Mouse (Mus musculus) inflammation-experienced regulatory T-cells, adult 6 months (primary cell): Measurements from ENCODE around the gene Plpp3. TPM values are rescaled to one million over a fixed set of nuclear protein-coding genes. Genes with fewer than 3 reads are reported as not detected.

Experiments
- ATAC-seq: one replicate; pipeline ENCODE4 v1.8.0; 2017
- polyA plus RNA-seq, 3 experiments: library from polyadenylated mRNA; unstranded; fragments of 100-300 nt; shearing (Covaris generic); gene quantifications; one replicate each; pipeline ENCODE4 v1.2.1; 2017

Gene Plpp3
- polyA plus RNA-seq, 3 experiments from 2014 or later, result 0.15 TPM; not detected in 2

- no peak for ATAC-seq
Measured at GRCm38 (mm10) chr4:105190826-105191225, 33.7 kb downstream of the Plpp3 start.

- no peak for ATAC-seq
Measured at GRCm38 (mm10) chr4:105191550-105191949, 34.4 kb downstream of the Plpp3 start.

DNA sequence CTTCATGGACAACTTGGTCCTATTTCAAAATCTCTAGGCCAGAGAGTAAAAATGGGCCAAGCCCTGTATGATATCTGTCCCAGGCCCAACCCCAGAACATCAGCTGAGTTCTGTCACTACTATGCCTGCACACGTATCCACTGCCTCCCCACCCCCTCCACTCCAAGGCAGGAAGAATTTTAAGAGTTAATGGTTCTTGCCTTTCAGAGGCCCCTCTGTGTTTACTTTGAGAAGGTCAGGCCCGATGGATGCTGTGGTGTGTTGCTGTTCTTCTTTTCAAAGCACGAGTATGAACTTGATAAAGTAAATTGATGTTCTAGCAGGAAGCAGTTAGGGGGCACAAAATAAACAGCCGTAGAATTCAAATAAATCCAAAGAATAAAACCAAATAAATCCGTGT lies 35.5 kb downstream of the Plpp3 start:
- no peak for ATAC-seq

DNA sequence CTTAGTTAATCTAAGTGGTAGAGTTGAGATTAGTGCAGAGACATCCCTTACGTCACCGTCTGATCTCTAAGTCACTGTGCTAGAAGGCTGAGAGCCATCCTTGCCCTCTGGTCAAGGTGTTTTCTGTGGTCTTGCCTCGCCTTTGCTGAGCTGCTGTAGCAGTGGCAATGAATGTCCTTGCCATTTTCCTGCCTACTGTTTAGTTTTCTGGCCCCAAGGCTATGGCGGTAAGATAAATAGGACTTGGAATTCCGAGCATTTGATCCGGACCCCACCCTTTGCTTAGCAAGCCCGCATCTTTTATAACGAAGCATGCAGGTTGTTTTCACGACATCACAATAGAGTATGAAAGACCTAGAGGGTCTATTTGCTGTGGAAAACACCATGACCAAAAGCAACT lies 38.1 kb downstream of the Plpp3 start:
- no peak for ATAC-seq

- ATAC-seq, result no peak
Measured at GRCm38 (mm10) chr4:105196099-105196498, 39.0 kb downstream of the Plpp3 start.

DNA sequence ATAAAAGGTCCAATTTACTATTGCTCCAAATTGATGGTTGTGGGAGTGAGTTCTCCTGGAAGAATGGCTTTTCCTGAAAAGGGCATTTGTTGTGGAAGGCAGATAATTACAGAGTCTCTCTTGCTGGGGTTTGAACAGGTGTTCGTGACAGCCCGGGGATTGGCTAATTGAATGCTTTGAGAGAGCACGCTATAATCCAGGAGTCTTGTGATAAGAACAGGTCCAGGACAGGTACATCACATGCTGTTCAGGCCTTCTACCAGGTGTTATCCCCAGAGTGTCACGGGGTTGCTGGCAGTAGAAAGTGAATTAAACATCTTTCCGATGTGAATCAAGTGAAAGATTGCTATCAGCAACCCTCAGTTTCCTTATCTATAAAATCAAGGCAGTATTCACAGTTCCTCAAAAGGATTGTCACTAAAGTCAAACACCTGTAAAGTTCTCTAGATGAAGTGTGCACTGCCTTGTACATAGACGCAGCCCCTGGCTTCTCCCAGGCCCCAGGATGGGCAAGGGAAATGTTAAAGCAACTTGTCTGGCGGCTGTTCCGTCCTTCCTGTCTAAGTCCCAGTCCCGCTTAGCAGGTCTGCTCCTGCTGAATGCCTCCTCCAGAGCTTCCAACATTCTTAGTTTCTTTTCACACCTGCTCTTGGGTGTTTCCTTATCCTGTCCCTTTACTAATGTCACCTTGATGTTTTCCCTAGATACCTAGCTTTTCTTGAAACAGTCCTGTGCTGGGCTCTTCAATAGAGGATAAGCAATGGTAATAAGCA lies 40.0 kb downstream of the Plpp3 start:
- no peak for ATAC-seq

GRCm38 (mm10) chr4:105198696-105199095 lies 41.5 kb downstream of the Plpp3 start:
- no peak for ATAC-seq

- ATAC-seq, result no peak
Measured at GRCm38 (mm10) chr4:105199345-105199744, 42.2 kb downstream of the Plpp3 start.

DNA sequence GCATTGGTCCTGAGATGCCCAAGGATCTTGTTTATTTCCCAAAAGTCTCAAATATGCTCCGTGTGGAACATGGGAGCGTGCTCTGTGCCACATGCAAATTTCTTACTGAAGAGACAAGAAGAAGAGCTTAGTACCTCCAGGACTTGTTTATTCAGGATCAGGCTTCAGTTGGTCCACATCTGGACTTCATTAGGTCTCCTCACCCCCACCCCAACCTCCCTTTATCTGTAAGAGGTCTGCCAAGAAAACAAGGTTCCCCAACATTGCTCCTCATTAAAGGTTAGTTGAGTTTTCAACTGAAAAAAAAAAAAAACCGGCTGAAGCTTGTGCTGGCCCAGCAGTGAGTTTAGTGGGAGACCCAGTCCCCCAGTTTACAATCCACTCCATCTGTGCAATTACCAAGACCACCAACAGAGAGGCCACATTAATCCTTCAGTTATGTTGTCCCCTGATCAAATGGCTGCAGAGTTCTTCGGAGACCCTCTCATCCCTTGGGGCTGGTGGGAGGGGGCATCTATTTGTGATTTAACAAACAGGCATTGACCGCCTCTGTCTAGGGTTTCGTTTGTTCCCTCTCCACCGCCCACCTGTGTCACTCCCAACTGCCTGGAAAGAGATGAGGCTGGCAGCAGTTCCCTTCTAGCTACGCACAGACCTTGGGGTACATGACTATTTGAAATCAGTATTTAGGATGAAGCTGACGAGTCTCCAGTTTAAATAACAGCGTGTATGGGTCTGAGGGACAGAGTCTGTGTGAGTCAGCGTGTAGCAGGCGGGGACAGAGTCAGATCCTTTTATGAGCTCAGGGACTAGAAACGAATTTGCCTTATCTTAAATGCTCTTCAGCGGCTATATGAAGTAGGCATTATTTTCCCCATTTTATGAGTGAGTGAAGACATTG lies 43.7 kb downstream of the Plpp3 start:
- no peak for ATAC-seq

DNA sequence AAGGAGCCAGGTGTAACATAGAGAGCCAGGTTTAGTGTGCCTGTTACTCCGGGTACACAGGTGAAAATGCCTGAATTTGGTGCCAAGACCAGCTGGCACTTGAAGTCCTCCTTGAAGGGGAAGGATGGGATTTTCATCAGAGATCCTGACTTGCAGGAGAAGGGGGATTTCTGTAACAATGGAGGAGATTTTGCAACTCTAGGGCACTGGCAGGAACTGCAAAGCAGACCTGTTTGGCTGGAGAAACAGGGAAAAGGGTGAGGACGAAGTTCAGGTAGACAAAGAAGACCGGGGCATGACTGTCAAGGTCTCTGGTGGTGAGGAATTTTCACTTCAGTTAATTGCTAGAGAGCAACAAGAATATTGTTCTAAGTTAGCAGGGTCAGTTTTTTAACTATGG lies 45.3 kb downstream of the Plpp3 start:
- no peak for ATAC-seq

GRCm38 (mm10) chr4:105203303-105203761 lies 46.2 kb downstream of the Plpp3 start:
- no peak for ATAC-seq

DNA sequence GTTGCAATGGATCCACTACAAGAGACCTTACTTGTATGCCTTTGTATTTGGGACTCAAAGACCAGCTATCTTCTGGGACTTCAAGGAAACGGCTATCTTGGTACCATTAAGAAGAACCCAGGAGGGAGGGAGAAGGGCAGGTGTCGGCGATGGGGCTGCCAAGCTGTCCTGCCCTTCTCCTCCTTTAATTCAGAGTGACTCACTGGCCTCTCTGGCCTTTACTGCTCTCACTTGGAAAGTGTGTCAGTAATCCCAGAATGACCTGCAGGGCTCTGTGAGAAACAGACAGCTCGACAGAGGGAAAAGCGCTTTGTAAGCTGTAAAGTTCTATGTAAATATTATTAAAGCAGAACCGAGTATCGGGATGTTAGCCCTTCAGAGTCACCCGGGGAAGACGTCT lies 46.9 kb downstream of the Plpp3 start:
- ATAC-seq, result no peak

DNA sequence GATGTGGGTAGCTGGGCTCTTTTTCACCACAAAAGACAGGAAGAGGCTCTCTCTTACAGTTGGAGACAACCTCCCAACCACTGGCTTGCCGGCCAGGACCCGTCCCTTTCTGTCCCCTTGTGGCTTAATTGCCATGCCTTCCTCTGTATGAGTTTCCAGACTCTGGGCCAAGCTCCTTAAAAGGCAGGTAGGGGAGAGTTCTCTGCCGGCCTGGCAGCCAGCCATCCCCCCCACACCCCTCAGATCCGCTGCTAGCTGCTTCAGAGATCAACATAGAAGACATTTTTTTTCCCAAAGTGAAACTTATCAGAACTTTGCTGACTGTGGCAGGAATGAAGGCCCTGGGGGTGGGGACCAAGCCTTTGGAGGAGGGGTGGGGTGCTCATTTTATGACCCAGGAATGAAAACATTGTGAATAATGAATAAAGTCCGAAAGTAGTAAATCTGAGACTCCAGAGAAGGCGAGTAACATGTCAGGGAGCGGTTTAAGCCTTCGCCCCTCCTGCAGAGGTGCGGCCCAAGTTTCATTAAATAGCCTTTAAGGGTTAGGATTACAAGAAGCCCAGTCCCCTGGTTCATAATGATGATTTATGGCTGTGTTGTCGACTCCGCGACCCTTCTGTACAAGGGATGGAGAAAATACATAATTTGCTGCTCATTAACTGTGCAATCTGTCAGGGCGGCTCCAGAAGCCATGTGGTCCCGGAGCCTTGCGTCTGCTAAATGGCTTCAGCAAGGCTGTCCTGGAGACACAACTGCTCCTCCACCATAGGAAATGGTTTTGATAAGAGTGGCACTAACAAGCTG lies 48.1 kb downstream of the Plpp3 start:
- no peak for ATAC-seq

DNA sequence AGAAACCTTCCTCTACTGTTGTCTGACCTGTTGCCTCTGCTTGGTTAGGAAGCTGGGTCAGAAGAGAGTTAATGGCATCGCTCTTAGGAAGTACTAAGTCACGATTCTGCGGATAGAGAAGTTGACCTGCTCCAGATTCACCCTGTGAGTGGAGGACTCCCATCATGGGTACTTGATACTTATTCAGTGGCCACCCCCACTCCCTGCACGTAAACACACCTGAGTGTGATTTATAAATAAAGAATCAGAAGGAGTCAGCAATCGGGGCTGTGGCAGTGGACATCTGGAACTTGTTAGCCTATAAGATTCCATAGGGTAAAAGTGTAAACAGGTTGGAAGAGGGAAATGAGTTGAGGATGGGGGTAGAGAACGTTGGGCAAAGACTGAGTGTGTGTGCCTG lies 49.0 kb downstream of the Plpp3 start:
- ATAC-seq, result no peak

- ATAC-seq, result no peak
Measured at GRCm38 (mm10) chr4:105206995-105207394, 49.8 kb downstream of the Plpp3 start.

DNA sequence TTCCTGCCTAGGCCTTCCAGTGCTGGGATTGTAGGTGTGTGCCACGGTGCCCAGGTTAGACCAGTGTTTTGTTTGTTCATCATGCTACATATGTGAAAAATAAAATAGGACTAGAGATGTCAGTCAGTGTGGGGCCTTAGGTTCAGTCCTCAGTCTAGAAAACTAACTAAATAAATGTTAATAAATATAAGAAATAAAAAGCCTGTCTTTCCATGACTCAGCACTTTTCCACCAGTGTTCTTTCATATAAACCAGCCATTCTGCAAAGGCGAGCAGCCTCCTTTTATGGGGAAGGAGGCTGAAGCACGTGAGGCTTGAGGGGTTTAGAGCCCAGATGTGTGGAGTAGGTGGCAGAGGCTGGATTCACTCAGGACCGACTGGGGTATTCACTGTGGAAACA lies 50.5 kb downstream of the Plpp3 start:
- no peak for ATAC-seq

- no peak for ATAC-seq
Measured at GRCm38 (mm10) chr4:105208977-105209376, 51.8 kb downstream of the Plpp3 start.

- no peak for ATAC-seq
Measured at GRCm38 (mm10) chr4:105213314-105213713, 56.2 kb downstream of the Plpp3 start.

DNA sequence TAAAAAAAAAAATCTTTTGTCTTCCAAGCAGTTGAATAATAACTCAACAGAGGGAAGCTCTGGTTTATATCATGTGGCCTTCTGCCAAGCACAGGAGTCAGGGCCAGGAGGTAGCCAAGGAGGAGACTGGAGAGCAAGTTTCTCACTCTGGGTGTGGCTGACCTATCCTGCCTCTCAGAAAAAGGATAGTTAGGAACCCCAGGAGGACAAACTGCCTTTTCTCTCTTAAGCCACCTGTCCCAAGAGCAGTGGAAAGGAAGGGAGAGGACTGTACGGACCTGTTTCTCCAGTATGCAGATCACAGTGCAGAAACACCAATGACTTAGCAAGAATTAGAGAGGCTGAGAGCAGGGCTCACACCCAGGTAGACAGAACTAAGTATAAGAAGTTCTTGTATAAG lies 57.3 kb downstream of the Plpp3 start:
- ATAC-seq, result no peak

DNA sequence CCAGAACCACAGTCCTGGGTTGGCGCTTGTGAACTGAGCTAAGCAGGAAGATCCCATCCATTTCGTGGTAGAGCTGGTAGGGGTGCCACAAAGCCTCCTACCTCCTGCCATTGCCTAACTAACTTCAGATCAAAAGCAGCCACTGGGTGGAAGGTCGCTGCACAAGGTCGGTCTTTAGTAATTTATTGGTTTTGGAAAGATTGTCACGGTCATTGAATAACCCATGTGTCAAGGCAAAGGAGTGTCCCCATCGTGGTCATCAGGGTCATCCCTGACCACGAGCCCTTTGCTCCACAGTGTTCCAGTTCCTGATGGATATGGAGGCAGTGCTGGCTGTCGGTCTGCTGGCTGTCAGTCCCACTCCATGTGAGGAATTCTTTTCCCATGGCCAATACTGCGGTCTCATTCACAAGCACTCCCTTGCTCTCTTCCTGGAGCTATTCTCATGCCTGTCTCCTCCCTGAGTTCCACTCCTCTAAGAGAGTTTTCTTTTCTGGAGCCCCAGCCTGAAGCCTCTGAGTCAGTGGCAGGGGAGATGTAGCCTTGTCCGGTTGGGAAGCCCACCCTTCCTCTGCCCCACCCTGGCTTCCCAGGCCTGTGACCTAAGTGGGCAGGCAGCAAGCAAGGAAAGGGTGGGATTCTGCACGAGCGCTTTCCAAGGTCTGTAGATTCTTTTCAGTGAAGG lies 58.7 kb downstream of the Plpp3 start:
- ATAC-seq, result no peak

DNA sequence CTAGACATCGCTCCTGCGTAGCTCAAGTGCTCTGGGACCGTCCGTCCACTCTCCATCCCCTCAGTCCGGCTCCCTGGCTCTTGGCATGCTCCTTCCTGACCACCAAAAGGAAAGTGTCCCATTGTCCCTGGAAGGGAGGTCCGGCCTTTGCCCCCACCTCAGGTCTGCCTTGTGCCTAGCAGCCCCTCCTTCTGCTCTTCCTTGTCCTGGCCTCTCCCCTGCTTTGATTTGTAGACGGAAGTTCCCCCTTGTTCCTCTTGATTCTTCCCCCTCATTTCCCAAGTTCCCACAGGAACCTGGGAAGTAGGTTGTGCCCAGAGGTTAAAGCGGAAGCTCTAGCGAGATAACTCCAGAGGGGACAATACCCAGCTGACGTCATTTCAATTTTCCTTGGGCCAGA lies 61.1 kb downstream of the Plpp3 start:
- ATAC-seq, result no peak

DNA sequence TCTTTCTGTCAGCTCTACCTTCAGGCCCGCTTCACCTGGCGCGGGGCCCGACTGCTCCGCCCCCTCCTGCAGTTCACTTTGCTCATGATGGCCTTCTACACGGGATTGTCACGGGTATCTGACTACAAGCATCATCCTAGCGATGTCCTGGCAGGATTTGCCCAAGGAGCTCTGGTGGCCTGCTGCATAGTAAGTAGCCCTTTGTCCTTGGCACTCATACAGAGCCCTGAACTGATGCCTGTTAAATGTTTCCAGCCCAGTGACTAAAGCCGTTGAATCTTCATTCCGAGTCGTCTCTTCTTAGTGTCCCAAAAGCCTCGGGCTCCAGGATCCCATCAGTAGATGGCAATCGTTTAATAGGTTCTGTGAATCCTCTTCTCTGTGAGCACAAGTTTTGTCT lies 62.2 kb downstream of the Plpp3 start:
- ATAC-seq, result no peak
